Mouse (Mus musculus): ENCODE results near the gene Bloc1s1.
A peak's percentile ranks its signal among the peaks of the same experiment; 100 is the strongest.

Gene Bloc1s1

DNA sequence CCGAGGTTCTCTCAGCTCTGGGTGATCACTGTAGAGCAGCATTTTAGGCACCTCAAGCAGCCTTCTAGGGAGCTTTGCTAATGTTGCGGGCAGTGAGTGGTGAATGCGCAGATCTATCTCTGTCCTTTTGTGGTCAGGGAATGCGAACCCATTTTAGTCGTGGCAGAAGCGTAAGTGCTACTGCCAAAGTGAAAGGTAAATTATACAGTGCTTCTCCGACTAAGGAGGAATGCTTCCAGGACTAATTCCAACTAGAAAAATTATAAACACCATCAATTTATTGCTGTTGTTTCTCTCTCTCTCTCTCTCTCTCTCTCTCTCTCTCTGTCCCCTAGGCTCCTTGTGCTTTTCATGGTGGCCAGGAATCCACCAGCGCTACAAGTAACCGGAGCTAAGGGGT, at the start of gene Bloc1s1:
Bloc1s1 (minus strand) TSS at position 101 of the 400 bp plus-strand sequence.
- no peak for DNase-seq (ENCODE audit: low spot score)

DNA sequence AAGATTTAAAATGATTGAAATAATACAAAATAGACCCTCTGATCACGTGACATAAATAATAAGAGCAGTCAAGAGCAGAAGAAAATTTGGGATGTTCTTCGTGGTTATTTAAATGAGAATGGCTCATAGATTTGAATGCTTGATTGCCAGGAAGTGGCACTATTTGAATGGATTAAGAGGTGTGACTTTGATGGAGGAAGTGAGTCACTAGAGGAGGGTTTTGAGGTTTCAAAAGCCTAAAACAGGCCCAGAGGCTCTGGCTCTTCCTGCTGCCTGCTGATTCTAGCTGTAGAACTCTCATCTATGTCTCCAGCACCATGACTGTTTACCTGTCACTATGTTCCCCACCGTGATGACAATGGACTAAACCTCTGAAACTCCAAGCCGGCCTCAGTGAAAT, 49.0 kb upstream of the Bloc1s1 start:
- no peak for DNase-seq (ENCODE audit: low spot score)

DNA sequence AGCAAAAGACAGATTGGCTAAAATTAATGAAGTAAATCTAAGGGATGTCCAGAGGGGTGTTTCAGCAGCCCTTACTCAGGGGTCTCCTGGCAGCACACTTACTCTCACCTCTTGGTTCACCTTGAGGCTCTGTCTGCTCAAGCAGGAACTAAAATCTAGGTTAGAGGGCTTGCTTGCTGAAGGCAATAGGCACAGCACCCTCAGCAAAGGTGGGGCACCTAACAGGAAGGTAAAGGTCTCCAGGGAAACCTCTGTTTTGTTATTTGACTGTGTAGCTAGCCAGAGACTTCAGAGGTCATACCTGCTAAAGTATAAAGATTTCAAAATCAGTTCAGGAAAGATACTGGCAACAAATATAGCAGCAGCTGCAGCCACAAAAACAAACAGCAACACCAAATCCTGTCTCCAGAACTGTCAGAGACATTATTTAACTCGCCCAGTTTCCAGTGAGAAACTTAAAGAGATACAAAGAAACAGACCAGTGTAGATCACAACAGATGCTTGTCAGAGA, 47.0 kb upstream of the Bloc1s1 start:
- no peak for DNase-seq (ENCODE audit: low spot score)

DNA sequence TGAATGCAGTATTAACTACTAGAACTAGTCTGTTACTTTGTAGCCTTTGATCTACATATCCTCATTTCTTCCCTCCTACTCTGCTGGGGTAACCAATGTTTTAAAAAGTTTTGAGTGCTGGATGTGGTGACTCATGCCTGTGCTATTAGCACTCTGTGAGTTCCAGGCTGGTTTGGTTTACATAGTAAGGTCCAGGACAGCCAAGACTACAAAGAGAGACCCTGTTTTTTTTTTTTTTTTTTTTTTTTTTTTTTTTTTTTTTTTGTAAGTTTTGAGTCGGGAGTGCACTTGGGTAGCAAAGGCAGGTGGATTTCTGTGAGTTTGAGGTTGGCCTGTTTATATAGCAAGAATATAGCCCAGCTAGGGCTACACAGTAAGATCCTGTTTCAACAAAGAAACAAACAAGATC, 44.5 kb upstream of the Bloc1s1 start:
- DNase-seq (ENCODE audit: low spot score): no peak

DNA sequence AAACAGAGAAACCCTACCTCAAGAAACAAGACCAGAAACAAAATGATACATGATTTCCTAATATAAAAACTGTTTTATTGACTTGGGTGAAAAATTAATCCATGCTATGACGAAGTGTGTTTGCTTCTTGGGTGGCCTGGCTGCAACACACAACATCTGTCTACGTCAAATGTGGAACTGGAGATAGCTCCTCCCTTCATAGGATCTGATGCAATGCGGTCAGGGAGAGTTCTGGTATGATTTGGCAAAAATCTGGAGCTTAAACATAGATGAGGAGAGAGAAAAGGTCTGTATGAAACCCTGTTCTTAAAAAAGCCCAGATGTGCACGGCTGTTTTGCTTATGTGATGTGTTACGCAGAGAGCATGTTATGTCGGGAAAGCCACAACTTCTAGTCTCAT, 42.0 kb upstream of the Bloc1s1 start:
- DNase-seq (ENCODE audit: low spot score): no peak

DNA sequence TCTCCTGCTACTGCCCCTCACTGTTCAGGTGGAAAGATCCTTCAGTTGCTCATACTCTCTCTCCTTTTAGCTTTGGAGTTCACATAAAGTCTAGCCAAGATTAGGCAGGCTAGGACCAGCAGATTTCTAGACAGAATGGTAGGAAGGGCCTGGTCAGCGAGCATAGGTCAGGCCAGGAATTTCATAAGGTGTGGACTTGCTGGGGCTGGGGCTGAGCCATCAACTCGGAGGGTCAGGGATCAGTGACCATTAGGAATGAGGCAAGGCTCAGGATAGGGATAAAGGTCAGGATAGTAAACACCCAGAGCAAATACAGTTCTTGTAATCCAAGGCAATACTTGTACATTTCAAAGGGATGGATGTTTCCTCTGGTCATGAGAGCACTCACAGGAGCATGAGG, 41.1 kb upstream of the Bloc1s1 start:
- no peak for DNase-seq (ENCODE audit: low spot score)

DNA sequence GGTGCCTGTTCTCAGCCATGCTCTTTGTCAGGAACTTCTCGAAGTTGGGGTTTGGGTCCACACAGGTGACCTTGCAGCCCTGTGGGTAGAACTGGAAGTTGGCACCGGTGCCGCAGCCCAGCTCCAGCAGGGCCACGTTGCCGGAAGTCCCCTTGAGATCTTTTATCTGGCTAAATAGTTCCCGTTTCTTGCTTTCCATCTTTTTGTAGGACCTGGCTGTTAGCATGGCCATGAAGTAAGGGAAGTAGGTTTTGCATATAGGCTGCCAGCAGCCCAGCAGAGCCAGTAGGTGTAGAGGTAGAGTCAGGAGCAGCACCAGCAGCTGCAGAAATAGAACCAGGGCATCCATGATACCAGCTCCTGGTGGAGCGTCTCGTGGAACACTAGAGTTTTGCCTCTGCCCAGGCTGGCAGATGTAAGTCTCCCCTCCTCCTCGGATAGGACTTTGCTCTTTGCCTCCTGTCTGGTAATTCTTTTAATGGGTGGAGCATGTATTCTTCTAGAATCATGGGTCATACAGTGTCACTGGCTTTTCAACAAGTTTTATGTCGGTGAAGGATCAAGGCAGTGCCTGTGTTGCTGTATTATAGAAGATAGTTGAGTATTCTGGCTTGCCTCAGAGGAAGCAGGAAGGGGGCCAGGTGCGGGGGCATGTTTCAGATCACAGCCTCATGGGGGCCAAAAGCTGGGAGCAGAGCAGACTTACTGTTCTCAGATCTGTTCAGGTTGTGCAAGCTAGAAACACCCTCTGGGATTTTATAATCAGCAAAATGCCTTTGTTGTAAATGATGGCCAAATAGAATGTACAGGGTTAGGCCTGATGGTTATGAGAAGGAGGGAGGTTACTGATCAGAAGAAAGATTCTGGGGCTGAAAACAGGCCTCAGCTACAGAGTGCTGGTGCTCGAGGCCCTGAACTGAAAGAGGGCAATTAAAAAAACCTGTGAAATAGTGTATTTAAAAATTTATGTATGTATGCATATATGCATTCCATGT, 37.1 kb upstream of the Bloc1s1 start, which contains the start of gene Mettl7b:
Mettl7b (minus strand) TSS at position 399 of the 995 bp plus-strand sequence.
- DNase-seq (ENCODE audit: low spot score): peak; percentile 12

GRCm38 (mm10) chr10:128960142-128960541, 36.3 kb upstream of the Bloc1s1 start:
- DNase-seq (ENCODE audit: low spot score): no peak

GRCm38 (mm10) chr10:128958340-128958739, 34.5 kb upstream of the Bloc1s1 start:
- no peak for DNase-seq (ENCODE audit: low spot score)

DNA sequence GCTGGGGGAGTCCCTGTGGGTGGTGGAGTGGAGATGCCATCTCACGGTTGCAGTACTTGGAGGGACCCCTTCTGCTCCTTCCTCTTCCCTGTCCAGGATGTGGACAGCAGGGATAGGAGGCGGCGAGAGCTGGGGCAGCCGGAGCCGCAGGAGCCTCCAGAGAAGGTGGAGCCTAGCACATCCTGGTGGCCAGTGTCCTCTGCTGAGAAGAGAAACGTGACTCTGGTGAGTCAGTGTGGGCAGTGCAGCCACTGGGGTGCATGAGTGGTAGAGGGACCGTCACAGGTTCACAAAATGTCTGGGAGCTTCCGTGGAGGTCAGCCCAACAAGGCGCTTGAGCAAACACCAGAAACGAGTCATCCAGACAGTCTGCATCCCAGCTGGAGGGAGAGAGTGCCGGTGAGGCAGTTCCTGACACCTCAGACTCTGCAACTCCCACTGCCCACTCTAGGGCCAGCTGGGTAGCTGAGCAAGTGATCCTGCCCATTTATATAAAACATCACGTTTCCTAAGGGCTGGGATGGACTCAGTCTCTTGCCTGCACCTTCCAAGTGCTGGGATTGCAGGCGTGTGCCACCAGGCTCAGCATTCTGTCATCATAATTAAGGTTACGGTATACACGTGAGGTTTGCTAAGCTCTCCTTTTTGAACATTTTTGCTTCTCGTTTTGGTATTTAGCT, 26.5 kb upstream of the Bloc1s1 start:
- no peak for DNase-seq (ENCODE audit: low spot score)

- DNase-seq (ENCODE audit: low spot score): no peak
Observed at GRCm38 (mm10) chr10:128947496-128947895, 23.7 kb upstream of the Bloc1s1 start.

GRCm38 (mm10) chr10:128945675-128946074, 21.8 kb upstream of the Bloc1s1 start:
- peak; percentile 17 for DNase-seq (ENCODE audit: low spot score)

DNA sequence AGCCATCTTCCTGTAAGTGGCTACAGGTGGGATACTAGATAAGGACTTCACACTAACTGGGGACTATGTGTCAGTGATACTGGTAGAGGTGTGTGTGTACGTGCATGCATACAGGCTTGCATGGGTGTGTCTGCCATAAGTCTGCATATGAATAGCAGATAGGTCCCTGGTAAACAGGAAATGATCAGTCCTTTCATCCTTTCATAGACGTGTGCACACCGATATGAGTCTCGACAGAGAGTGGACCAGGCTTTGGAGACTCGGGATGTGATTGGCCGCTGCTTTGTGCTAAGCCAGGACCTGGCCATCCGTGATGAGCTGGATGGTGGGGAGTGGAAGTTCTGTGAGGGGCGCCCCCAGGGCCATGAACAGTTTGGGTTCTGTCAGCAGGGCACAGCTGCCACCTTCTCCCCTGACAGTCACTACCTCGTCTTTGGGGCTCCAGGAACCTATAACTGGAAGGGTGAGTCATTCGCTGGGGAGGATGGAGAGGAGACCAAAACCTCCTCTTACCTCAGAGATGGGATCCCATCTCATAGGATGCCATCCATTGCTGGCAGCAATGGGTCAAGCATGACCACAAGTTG, 16.7 kb upstream of the Bloc1s1 start:
- peak; percentile 47 for DNase-seq (ENCODE audit: low spot score)

GRCm38 (mm10) chr10:128938974-128939373, 15.1 kb upstream of the Bloc1s1 start:
- DNase-seq (ENCODE audit: low spot score): no peak

GRCm38 (mm10) chr10:128938457-128938856, 14.6 kb upstream of the Bloc1s1 start:
- DNase-seq (ENCODE audit: low spot score): no peak

DNA sequence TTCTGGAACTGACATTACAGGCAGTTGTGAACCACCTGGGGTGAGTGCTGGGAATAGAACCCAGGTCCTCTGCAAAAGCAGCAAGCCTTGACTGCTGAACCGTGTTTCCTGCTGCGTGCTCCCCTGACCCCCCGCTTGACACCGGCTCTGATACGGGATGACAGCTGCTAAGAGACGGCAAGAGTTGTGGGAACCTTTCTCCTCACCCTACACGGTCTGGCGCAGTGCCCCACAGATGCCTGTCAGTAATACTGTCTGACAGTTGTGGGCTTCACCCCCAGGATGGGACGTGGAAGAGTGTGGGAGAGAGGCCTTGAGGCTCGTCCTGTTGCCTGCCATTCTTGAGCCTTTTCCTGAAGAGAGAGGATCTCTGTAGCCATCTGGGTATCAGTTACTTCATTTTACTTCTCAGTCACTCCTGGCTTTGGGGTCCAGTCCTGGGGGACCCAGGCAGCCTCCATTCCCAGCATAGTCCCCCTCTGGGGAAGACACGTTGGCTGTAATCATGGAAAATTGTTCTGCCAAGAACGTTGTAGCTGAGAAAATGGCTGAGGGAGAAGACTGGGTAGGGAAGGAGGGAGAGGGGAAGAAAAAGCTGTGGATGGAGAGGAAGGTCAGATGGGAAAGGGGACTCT, 14.0 kb upstream of the Bloc1s1 start:
- no peak for DNase-seq (ENCODE audit: low spot score)

DNA sequence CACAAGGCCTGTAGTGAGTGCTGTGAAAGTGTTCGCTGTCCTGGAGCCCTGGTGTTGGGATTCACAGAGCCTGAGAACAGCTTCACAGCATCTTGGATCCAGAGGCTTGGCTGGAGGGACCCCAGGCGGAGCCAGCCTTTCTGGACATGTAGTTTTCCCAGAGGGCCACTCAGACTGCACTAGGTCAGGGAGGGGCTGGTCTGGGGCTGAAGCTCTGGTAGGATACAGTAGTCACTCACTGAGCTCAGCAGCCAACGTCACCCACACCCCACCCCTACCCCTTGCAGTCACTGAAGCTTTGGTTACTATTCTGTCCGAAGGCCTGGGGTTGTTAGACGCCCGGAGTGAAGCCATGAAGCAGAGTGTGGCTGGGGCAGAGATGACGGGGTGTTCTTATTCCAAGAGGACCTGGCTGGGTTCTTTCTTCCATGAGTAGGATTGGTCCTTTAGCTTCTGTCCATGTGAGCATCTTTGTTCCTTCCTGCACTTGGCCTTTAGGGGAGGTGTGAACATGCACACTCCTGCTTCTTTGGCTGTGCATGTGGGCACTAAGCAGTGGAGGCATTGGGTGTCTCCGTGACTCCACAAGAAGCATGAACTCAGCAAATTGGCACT, 12.1 kb upstream of the Bloc1s1 start:
- DNase-seq (ENCODE audit: low spot score): no peak

DNA sequence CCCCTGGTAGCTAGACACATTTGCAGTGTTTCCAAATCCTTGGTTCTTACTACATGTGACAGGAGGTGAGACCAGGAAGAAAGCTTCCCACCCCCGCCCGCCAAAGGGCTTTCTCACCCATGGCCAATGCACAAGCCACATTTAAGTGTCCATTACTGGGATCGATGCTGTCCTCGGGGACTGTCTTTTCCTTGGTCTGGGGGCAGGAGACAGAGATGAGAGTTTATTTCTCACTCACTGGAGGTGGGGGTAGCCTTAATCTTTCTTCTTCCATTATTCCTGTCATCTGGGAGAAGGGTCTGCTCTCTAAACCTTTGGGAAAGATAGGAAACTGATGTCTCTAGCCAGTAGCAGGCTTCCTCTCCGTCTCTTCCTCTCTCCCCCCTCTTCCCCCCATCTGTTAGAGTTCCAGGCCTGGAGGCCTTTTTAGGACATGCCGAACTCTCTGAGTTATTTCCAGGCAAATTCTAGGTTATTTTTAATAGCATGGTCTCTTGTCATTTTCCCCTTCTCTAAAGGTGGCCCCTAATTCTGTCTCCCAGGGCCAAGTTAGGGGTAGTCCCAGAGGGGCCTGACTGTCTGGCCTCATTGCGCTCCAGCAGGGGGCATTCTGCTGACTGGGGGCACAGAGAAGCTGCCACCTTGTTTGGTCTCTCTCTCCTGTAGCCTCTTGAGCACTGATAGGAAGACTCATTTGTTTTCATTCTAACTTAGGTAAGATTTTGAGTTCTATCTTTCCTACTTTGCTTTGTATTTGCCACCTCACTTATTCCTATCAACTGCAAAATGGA, 11.4 kb upstream of the Bloc1s1 start:
- DNase-seq (ENCODE audit: low spot score): no peak

GRCm38 (mm10) chr10:128933976-128934721, 10.3 kb upstream of the Bloc1s1 start:
- DNase-seq (ENCODE audit: low spot score): no peak

- no peak for DNase-seq (ENCODE audit: low spot score)
Observed at GRCm38 (mm10) chr10:128933574-128933973, 9.7 kb upstream of the Bloc1s1 start, which contains the start of gene Itga7. TSS of gene Itga7 (plus strand) at chr10:128933818.
